Mouse (Mus musculus) Patski (cell line): ENCODE measurements around the gene Parvg. TPM values are rescaled to one million over a fixed set of nuclear protein-coding genes. Genes with fewer than 3 reads are reported as not detected.
"Not testable (repeated sequence)": the region's sequence is repeated elsewhere in the genome, so short reads cannot be mapped to it uniquely, and the experiment has no call there.

Source experiments
- ATAC-seq: fragments of 100-300 bp; one replicate; pipeline ENCODE4 v1.8.0; 2021
- CTCF ChIA-PET: fragments of 350-600 bp; sonication (Branson Sonifier 250); formaldehyde crosslinking; loops from one replicate; lab custom pipeline; 2022; ENCODE audit warnings: inconsistent platforms; lab: Charles Lee
- POLR2A ChIA-PET: fragments of 350-600 bp; sonication (Branson Sonifier 250); formaldehyde crosslinking; loops from one replicate; lab custom pipeline; 2022; ENCODE audit warnings: antibody characterized with exemption, inconsistent platforms; lab: Charles Lee
- DNase-seq: peaks from one replicate; pipeline ENCODE4 v3.0.0-alpha.2; 2011; ENCODE audit warnings: low read depth, low spot score
- H3K27me3 ChIP-seq: fragments of 371-371 bp; one replicate; pipeline ENCODE4 v1.5.1; 2021
- CTCF ChIP-seq: fragments of 100-300 bp; IDR thresholded peaks from one replicate; pipeline ENCODE4 v1.5.1; 2021
- in situ Hi-C: fragments of 300-500 bp; cut with MboI; formaldehyde crosslinking; loops from 3 replicates; pipeline ENCODE4 v1.11.1; 2018; ENCODE audit warnings: low pct_unique_long_range_greater_than_20kb, mixed read lengths
- polyA plus RNA-seq: library from polyadenylated mRNA; unstranded; gene quantifications from one replicate; pipeline ENCODE4 v1.2.3, GENCODE M21; 2021

The Parvg gene
- not detected for polyA plus RNA-seq

DNA sequence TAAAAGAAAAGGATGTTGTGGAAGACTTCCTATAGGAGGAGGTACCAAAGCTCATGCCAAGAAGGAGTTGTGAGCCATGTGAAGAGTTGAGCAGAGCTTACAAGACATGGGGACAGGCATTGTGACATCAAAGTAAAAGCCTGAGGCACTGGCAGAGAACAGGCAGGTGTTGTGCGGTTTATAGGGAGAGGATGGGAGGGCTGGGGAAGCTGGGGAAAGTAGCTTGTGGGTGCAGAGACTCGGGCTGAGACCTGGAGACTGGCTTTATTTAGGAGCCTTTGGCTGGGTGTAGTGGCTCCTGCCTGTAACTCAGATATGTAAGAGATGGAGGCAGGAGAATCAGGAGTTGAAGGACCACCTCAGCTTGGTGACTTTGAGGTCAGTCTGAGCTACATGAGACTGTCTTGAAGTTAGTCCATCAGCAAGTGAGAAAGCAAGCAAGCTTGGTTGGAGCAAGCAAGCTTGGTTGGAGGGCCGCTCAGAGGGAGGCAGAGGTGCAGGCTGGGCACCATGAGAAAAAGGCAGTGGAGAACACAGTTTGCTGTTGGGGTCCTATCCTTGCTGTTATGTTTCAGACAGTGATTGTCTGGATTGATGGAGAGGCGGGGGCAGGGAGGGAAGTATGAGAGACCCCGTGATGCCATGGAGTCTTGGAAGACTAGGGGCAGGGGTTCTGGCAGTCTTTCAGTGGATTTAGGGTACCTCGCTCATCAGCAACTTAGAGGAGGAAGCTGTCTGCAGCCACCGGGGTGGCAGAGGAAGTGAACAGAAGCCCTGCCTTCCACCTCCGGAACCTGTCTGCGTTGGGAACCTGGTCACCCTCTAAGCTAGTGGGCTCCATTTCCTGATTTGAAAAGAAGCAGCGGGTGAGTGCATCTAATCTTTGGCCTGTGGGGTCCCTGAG lies at the start of gene Parvg:
TSS of gene Parvg (plus strand) at position 61 of the 904 bp plus-strand sequence.
- POLR2A ChIA-PET = interaction anchor here (0.6 kb wide), 1 partner anchor 35 kb away, joined by 3 read pairs; no protein-coding TSS in a partner anchor
- in situ Hi-C loops = no loop called here
- DNase-seq (no peak), ATAC-seq (no peak)
- peaks cover 22% of the 10 kb centered on the region for H3K27me3 ChIP-seq
- TF ChIP-seq CTCF = no peak
- CTCF ChIA-PET = no interaction called here

GRCm38 (mm10) chr15:84276066-84276465 lies 47.8 kb upstream of the Parvg start:
- in situ Hi-C loops = no loop called here

GRCm38 (mm10) chr15:84278091-84278490 lies 45.7 kb upstream of the Parvg start:
- CTCF ChIA-PET = interaction anchor here (1.2 kb wide), 1 partner anchor 65 kb away, joined by 3 read pairs; no protein-coding TSS in a partner anchor
- no peak for ATAC-seq
- in situ Hi-C loops = no loop called here
- POLR2A ChIA-PET = no interaction called here
- no peak for DNase-seq
- TF ChIP-seq CTCF = no peak
- no peaks in the 10 kb centered on the region for H3K27me3 ChIP-seq

More at GRCm38 (mm10) chr15:84276066-84276465, 47.8 kb upstream of the Parvg start:
- H3K27me3 ChIP-seq = no peaks in the 10 kb centered on the region
- ATAC-seq (no peak), DNase-seq (no peak)
- CTCF ChIA-PET = no interaction called here
- no peak for TF ChIP-seq CTCF
- POLR2A ChIA-PET = no interaction called here

DNA sequence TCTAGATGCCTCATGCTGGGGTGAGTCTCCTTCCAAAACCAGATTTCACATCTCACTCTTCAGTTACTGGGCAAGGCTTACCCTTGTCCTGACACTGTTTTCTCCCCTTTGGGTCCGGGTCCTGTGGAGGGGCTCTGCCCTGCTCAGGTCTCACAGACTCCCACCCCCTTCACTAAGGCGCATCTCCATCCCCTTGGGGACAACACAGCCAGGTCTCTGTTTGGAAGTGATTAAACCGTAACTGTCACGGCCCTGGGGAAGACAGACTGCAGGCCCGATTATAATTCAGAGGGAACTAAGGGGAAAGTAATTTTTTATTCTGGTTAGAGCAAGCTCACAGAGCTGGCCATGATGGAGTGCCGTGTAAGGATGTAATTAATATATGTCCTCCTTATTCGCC lies 45.2 kb upstream of the Parvg start:
- no peaks in the 10 kb centered on the region for H3K27me3 ChIP-seq
- no peak for DNase-seq
- ATAC-seq = no peak
- CTCF ChIA-PET = interaction anchor here (1.2 kb wide), 1 partner anchor 66 kb away, joined by 3 read pairs; no protein-coding TSS in a partner anchor
- in situ Hi-C loops = no loop called here
- no peak for TF ChIP-seq CTCF
- POLR2A ChIA-PET = interaction anchor here (0.6 kb wide), 1 partner anchor 90 kb away, joined by 3 read pairs; no protein-coding TSS in a partner anchor

DNA sequence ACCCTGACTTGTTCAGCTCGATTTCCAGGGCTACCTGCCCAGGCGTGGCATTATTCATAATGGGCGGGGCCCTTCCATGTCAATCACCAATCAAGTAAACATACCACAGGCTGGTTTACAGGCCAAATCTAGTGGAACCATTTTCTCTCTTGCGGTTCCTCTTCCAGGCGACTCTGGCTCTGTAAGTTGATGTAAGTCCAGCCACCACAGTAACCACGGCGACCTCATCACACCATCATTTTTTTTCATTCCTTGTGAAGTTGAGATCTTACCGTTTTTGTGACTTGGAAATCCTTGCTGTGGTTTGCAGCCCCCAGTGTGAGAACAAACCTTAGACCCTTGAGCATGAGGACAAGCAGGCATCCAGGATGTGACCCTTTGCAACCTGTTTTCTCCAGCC lies 43.5 kb upstream of the Parvg start:
- ChIA-PET CTCF (no interaction called here), POLR2A (no interaction called here)
- in situ Hi-C loops = loop anchor here (5.0 kb wide), 1 partner anchor 332 kb away; no protein-coding TSS in a partner anchor
- TF ChIP-seq CTCF = no peak
- DNase-seq = peak; percentile 59
- ATAC-seq = peak; percentile 61
- H3K27me3 ChIP-seq = peaks cover 6% of the 10 kb centered on the region

DNA sequence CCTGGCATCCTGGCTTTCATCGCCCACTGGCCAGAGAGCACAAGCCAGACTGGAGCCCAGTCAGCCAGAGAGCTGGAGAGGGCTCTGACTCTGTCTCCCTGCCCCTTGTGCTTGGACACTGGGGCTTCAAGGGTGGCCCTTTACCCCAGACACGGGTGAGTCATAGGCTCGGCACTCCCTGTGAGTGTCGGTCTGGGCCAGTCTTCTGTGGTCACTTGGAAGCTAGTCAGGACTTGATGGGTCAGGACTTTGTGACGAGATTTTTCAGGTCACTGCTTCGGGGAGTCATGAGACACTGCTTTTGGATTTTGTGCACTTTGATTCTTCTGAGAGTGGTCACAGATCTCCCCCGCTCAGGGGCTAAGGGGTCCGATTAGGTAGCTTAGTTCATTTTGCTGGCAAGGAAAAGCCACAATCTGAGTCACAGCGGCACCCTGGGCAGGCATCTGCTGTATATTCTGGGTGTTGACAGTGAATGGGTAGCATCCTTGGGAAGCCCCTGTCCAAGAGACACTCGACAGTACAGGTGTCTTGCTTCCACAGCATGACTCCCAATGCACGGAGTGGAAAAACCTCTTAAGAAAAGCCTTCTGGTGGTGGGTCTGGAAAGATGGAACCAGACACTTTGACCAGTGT lies 43.0 kb upstream of the Parvg start:
- ATAC-seq = peak; percentile 86
- TF ChIP-seq CTCF = no peak
- peak; percentile 76 for DNase-seq
- ChIA-PET CTCF (no interaction called here), POLR2A (no interaction called here)
- in situ Hi-C loops = loop anchor here (5.0 kb wide), 1 partner anchor 331 kb away; no protein-coding TSS in a partner anchor
- H3K27me3 ChIP-seq = peaks cover 6% of the 10 kb centered on the region

DNA sequence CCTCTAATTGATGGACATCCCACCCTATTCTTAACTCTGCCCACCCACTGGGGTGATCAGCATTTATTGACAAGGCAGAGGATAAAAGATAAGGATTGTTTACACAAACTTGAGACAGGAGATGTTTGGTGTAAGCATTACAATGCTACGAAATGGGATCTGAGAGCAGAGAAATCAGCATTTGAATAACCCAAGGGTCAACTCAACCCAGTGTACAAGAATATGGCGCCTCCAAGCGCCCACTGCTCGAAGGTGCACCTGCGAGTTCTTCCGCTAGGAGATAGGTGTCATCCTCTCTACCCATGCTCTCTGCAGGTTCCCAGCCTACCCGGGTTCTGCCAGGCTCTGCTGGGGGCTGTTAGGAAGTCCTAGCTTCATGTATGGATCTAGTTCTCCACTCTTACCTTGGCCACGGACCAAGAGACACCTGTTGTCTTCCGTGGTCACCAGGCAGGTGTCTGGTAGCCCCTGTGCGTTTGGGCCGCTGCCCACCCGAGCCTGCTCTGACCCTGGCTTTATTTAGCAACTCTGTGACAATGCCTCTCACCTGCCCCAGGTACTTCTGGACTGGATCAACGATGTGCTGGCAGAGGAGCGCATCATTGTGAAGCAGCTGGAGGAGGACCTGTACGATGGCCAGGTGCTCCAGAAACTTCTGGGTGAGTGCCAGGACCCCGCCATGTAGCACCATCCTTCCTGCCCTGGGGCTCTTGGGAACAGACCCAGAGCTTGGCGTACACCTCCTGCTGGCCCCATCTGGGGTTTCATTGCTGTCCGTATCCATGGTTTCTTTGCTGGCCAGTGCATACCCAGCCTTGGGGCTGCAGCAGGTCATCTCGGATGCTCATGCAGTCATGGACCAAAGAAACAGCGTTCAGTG lies 41.4 kb upstream of the Parvg start:
- in situ Hi-C loops = loop anchor here (5.0 kb wide), 1 partner anchor 330 kb away; no protein-coding TSS in a partner anchor
- H3K27me3 ChIP-seq = peaks cover 11% of the 10 kb centered on the region
- ATAC-seq = no peak
- no peak for DNase-seq
- ChIA-PET POLR2A (no interaction called here), CTCF (no interaction called here)
- no peak for TF ChIP-seq CTCF

DNA sequence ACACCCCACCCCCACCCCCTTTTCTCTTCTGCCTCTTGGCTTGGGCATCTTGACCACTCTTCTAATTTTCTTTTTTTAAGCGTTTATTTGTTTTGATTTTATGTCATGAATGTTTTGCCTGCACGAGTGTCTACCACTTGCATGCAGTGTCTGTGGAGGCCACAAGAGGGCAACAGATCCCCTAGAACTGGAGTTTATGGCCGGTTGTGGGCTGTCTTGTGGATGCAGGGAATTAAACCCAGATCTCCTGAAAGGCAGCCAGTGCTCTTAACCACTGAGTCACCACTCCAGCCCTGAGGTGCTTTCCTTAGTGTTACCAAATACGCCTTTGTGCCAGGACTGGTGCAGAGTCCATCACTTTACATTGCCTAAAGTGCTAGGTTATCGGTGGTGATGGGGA lies 39.8 kb upstream of the Parvg start:
- in situ Hi-C loops = loop anchor here (5.0 kb wide), 1 partner anchor 328 kb away; no protein-coding TSS in a partner anchor
- ChIA-PET CTCF (interaction anchor here (1.0 to 1.5 kb wide), 3 partner anchors 70 to 345 kb away, joined by 3 to 5 read pairs (median 3); no protein-coding TSS in a partner anchor), POLR2A (no interaction called here)
- H3K27me3 ChIP-seq = peaks cover 11% of the 10 kb centered on the region
- no peak for TF ChIP-seq CTCF
- DNase-seq (no peak), ATAC-seq (no peak)

GRCm38 (mm10) chr15:84285453-84285852 lies 38.4 kb upstream of the Parvg start:
- POLR2A ChIA-PET = no interaction called here
- DNase-seq (no peak), ATAC-seq (no peak)
- CTCF ChIA-PET = interaction anchor here (1.5 kb wide), 1 partner anchor 328 kb away, joined by 5 read pairs; no protein-coding TSS in a partner anchor
- in situ Hi-C loops = no loop called here
- no peak for TF ChIP-seq CTCF
- peaks cover 11% of the 10 kb centered on the region for H3K27me3 ChIP-seq

- CTCF ChIA-PET, DNase-seq, POLR2A ChIA-PET, in situ Hi-C loops, ATAC-seq: not testable (repeated sequence)
- H3K27me3 ChIP-seq = peaks cover 11% of the 10 kb centered on the region
Observed at GRCm38 (mm10) chr15:84288953-84289352, 34.9 kb upstream of the Parvg start.
